Mouse (Mus musculus) stomach, embryonic 15.5 days (tissue): ENCODE data around the gene Ntf3. TPM values are rescaled to one million over a fixed set of nuclear protein-coding genes. Genes with fewer than 3 reads are reported as not detected.

Experiments used
- ATAC-seq: fragments of 200-750 bp; cut with Nextera tagmentation; 2 replicates; pipeline ENCODE4 v1.8.0; 2017; ENCODE audit warnings: low read depth, moderate number of reproducible peaks, moderate TSS enrichment; ENCODE audit not compliant: insufficient read depth, low FRiP score
- H3K27ac ChIP-seq: fragments of 300-500 bp; sonication (generic); 2 replicates; pipeline ENCODE4 v1.5.1; 2015; ENCODE audit warnings: mild to moderate bottlenecking, inconsistent platforms
- H3K27me3 ChIP-seq: fragments of 300-500 bp; sonication (generic); replicated peaks from 2 replicates; pipeline ENCODE4 v1.6.1; 2015; ENCODE audit warnings: inconsistent platforms
- H3K36me3 ChIP-seq: fragments of 300-500 bp; sonication (generic); 2 replicates; pipeline ENCODE4 v1.6.1; 2015; ENCODE audit warnings: inconsistent platforms
- H3K4me1 ChIP-seq: fragments of 300-500 bp; sonication (generic); 2 replicates; pipeline ENCODE4 v1.6.1; 2015; ENCODE audit warnings: inconsistent platforms
- H3K4me2 ChIP-seq: fragments of 300-500 bp; sonication (generic); 2 replicates; pipeline ENCODE4 v1.6.1; 2015; ENCODE audit warnings: mild to moderate bottlenecking, inconsistent platforms
- H3K4me3 ChIP-seq: fragments of 300-500 bp; sonication (generic); replicated peaks from 2 replicates; pipeline ENCODE4 v1.5.1; 2015; ENCODE audit warnings: inconsistent platforms
- H3K9ac ChIP-seq: fragments of 300-500 bp; sonication (generic); 2 replicates; pipeline ENCODE4 v1.6.1; 2015; ENCODE audit warnings: inconsistent platforms
- H3K9me3 ChIP-seq: fragments of 300-500 bp; sonication (generic); 2 replicates; pipeline ENCODE4 v1.6.1; 2016; ENCODE audit warnings: inconsistent platforms
- WGBS: fragments of 180-500 bp; shearing (Covaris S2); methylation state at CpG from one replicate; pipeline ENCODE4 v1.1.7; 2015; 5-methylcytosine and 5-hydroxymethylcytosine counted together
- polyA plus RNA-seq: library from polyadenylated mRNA; unstranded; fragments of >200 nt; fragmentation: Nextera tagmentation; extraction: Ambion mirVana; gene quantifications from 2 replicates; pipeline ENCODE4 v1.2.1, GENCODE M21; 2015

The Ntf3 gene
- polyA plus RNA-seq, 1 experiment from 2014 or later: 9.5 TPM

DNA sequence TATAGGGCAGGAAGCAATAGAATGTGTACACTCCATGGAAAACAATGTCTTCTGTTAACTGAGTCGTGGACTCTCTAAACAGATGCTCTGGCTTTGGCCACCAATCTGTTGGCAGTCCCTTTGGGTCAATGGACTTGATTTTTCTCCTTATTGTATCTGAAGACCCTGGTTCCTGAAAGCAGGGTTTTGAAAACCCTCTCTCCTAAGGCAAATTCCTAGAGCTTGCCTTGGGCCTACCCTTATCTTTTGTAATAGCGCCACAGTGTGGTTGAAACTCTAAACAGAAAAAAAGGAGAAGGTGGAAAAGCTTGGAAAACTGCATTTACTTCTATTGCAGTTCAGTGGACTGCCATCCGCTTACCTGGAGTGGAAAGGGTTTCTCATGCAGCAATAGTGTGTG, 1.0 kb upstream of the Ntf3 start:
- 13% methylated on average over 3 of the region's 3 CpGs for WGBS
- ATAC-seq: no peak
- Histone ChIP-seq H3K36me3 (no peaks in the 10 kb centered on the region), H3K4me1 (peaks cover 23% of the 10 kb centered on the region), H3K27ac (peak overlapping the region; percentile 26; the same call in 1 of the 2 replicates), H3K4me3 (no peak overlapping the region), H3K4me2 (no peak overlapping the region), H3K9ac (no peak overlapping the region), H3K27me3 (peaks cover 15% of the 10 kb centered on the region; the same call in 1 of the 2 replicates), H3K9me3 (no peaks in the 10 kb centered on the region)

DNA sequence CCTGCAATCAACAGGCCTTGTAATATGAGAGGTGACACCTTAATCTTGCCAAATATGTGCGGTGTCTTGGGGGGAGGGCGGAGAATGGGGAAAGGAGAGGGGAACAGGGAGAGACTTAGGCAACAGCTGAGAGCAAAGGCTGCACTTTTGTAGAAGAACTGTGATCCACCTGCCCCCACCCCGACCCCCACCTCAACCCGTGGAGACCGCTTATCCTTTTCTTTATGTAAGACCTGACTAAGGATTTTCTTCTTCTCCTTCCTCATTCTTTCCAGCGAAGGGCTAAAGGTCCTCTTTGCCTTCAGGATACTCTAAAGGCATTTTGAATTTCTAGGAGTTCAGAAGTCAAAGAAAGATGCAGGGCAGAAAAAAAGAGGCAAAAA, 489 bp upstream of the Ntf3 start:
- H3K9ac ChIP-seq: no peak overlapping the region
- ATAC-seq: no peak

DNA sequence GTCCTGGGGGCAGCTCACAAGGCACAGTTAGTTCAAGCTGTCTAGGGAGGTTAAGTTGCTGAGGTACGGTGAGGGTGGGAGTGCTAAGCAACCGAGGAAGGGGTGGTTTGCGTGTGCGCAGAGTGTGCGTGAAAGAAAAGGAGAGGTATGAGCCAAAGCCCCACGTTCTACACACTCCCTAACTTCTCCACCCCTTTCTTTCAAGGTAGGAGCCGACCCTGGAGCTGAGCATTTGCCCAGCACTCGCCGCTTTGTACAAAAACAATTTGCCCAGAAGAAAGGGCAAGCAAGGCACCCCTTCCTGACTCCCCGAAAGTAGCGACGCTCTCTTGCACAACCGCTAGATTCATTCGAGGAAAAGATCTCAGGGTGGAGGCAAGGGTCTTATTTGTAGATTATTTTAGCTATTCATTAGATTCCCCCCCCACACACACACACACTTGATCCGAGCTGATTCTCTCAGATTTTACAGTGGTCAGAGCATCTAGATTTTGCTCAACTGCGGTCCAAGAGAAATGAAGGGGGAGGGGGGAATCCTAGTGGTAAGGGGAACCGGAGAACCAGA, 1.0 kb downstream of the Ntf3 start:
- Histone ChIP-seq H3K27ac (no peak overlapping the region), H3K27me3 (peaks cover 19% of the 10 kb centered on the region; the same call in 1 of the 2 replicates), H3K36me3 (no peaks in the 10 kb centered on the region), H3K9me3 (no peaks in the 10 kb centered on the region), H3K4me1 (peaks cover 23% of the 10 kb centered on the region), H3K9ac (no peak overlapping the region), H3K4me2 (peak overlapping the region; percentile 87), H3K4me3 (peak overlapping the region; percentile 34)
- ATAC-seq: no peak
- WGBS: 16% methylated on average over 17 of the region's 17 CpGs

More for the DNA sequence above, 489 bp upstream of the Ntf3 start:
- peak overlapping the region; percentile 87 for H3K4me2 ChIP-seq
- H3K9me3 ChIP-seq: no peaks in the 10 kb centered on the region
- H3K4me1 ChIP-seq: peaks cover 23% of the 10 kb centered on the region
- no peaks in the 10 kb centered on the region for H3K36me3 ChIP-seq
- 8% methylated on average over 6 of the region's 6 CpGs for WGBS
- H3K27ac ChIP-seq: 0 out of 2 replicates have a peak overlapping the region, but pooled peaks have one; percentile 26
- H3K4me3 ChIP-seq: peak overlapping the region; percentile 34
- peaks cover 15% of the 10 kb centered on the region; the same call in 1 of the 2 replicates for H3K27me3 ChIP-seq

DNA sequence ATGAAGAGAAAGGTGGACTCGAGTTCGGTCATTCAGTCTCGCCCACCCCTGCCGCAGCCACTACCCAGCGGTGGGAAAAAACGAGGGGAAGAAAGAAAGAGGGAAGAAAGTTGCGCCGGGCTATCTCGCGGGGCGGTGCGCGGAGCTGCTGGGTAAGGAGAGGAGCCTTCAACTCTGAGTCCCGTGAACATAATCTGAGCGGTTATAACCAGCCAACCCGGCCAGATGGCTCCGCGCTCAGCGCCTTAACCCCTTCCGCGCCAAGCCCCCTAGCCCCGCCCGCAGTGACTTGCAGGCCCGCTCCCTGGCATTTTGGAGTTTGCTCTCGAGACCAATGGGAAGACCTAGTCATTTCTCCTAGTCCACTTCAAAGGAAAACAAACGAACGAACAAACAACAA, 1.9 kb downstream of the Ntf3 start:
- Histone ChIP-seq H3K4me1 (peaks cover 23% of the 10 kb centered on the region), H3K27ac (no peak overlapping the region)
- 0 out of 2 replicates have a peak, but pooled peaks have one; percentile 16 for ATAC-seq

DNA sequence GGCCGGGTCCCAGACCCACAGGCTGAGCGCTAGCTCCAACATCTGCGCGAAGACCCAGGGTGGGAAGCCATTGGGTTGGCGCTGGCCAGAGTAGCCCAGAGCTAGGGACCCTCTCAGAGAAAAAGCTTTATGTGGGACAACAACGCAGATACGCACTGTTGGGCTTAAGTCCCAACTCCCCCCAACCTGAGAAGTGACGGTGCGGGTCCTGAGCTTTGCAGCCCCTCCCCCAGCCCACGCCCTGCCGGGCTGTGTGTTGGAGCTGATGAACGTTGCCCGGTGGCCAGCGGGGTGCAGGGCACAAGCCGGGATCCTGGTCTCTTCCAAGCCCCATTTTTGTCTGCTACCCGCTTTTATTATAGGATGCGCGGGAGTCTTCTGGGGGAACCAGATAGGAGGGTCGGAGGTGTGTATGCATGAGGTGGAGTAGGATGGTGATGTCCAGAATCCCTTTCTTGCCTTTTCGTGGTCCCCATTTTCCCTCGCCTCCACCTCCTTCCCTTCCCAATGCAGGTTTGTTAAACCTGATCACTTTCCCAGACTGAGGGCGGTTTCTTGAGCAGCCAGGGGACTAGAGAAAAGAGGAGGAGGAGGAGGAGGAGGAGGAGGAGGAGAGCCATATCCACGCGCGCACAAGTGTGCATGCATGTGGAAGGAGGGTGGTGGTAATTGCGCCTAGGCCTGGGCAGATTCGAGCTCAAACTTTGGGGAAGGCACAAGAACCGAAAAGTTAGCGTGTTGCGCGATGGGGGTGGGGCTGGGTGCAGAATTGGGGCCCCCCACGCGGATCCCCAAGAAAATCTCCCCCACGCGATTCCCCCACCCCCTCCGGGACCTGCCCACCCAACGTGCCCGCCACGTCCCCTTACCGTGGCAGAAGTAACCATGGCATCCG, 2.6 kb downstream of the Ntf3 start:
- ATAC-seq: no peak
- Histone ChIP-seq H3K27ac (no peak overlapping the region), H3K4me1 (peaks cover 27% of the 10 kb centered on the region), H3K27me3 (peaks cover 19% of the 10 kb centered on the region; the same call in 1 of the 2 replicates), H3K4me3 (peak overlapping the region; percentile 52), H3K9me3 (no peaks in the 10 kb centered on the region), H3K4me2 (peak overlapping the region; percentile 87), H3K9ac (0 out of 2 replicates have a peak overlapping the region, but pooled peaks have one; percentile 12), H3K36me3 (no peaks in the 10 kb centered on the region)
- under 1% methylated on average over 41 of the region's 41 CpGs for WGBS

More for the DNA sequence above, 1.9 kb downstream of the Ntf3 start:
- Histone ChIP-seq H3K4me2 (peak overlapping the region; percentile 87), H3K9me3 (no peaks in the 10 kb centered on the region), H3K9ac (no peak overlapping the region), H3K4me3 (peak overlapping the region; percentile 52), H3K36me3 (no peaks in the 10 kb centered on the region), H3K27me3 (peaks cover 19% of the 10 kb centered on the region; the same call in 1 of the 2 replicates)
- under 1% methylated on average over 27 of the region's 27 CpGs for WGBS

DNA sequence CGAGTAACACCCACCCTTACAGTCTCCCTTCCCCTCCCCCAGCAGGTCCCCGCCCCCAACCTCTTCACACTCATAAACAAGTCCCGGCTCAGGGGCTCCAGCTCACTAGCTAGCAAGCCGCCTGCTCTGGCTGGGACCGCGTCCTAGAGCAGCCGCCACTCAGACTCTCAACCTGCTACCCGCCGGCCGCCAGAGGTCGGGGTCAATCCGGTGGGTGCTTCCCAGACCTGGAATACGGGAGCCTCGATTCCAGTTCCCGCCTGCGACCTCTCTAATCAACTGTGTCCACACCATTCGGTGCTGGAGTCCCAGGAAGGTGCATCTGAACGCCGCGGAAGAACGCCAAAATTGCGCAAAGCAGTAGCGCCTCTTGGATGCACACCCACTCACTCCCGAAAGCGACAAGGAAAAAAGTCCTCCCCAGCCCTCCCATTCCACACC, 3.5 kb downstream of the Ntf3 start:
- Histone ChIP-seq H3K4me3 (peak overlapping the region; percentile 52), H3K4me1 (peaks cover 27% of the 10 kb centered on the region), H3K27me3 (peaks cover 19% of the 10 kb centered on the region; the same call in 1 of the 2 replicates), H3K27ac (peak overlapping the region; percentile 3; the same call in 1 of the 2 replicates), H3K9ac (no peak overlapping the region), H3K9me3 (no peaks in the 10 kb centered on the region), H3K36me3 (no peaks in the 10 kb centered on the region), H3K4me2 (peak overlapping the region; percentile 87)
- WGBS: 0% methylated on average over 25 of the region's 25 CpGs
- peak; percentile 28; the same call in 1 of the 2 replicates for ATAC-seq

DNA sequence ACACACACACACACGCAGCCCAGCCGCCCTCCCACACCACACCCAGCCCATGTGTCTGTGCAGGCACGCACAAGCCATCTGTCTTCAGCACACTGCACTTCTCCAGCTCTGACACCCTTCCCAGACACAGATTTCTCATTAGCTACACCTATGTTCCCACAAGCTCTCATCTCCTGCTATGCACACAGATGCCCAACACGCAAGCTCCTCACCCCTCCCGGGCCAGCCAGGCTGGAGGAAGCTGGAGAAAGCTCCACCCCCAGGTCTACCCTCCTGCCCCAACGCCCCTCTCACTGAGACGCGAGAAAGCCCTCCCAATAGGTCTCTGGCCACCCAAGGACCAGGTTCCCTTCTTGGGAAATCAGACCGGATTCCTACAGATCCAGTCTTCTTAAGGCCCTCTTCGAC, 4.4 kb downstream of the Ntf3 start:
- H3K9me3 ChIP-seq: no peaks in the 10 kb centered on the region
- WGBS: 2% methylated on average over 10 of the region's 10 CpGs
- peak overlapping the region; percentile 21; the same call in 1 of the 2 replicates for H3K27ac ChIP-seq
- H3K9ac ChIP-seq: no peak overlapping the region; the same call in 1 of the 2 replicates
- peak overlapping the region; percentile 87 for H3K4me2 ChIP-seq
- H3K36me3 ChIP-seq: no peaks in the 10 kb centered on the region
- peak overlapping the region; percentile 52 for H3K4me3 ChIP-seq
- H3K27me3 ChIP-seq: peaks cover 19% of the 10 kb centered on the region; the same call in 1 of the 2 replicates
- ATAC-seq: no peak
- peaks cover 27% of the 10 kb centered on the region for H3K4me1 ChIP-seq

DNA sequence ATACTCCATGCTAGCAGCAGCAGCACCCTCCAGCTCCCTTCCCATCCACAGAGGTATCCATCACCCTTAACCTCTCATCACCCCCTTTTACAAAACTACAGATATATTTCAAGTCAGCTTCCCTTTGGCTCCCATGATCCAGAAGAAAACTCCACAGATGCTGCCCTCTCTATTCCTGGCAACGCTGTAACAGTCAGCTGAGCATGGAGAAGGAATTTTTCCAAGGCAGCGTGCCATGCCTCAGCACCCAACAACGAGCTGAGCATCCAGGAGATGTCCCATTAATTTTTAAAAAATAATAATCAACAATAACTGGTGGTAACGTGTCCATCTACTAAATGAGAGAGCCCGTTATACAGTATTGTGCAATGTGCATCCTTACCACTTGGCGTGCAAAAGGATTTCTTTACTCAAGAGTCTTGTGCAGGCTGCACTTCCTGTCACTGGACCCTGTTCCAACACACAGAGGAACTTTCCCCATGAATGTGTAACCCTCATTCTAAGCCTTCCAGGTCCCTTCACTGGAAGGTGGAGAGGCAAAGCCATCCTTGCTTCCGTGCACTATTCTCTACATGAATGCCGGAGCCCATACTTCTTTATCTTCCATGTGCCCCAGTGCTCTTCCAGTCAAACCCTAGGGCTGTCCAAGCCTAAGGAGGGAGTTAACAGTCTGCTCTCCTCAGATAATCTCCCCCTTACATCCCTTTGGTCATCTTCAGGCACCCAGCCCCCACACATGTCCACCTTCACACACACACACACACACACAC, 5.0 kb downstream of the Ntf3 start:
- ATAC-seq: no peak

DNA sequence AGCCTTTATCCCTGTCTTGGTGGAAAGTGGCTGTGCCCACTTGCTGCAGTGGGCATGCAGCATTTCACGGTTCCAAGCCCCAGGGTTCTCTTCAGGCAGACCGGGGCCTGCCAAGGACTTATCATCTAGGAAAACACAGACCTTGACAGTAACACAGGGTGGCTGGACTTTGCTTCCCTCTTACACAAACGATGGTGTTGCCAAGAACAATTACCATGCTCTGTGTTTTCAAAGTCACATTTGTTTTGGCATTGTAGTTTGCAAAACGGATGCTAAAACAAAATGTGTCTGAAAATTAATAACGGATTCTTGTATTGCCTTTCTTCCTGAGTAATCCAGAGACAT, 6.7 kb downstream of the Ntf3 start:
- Histone ChIP-seq H3K4me2 (no peak overlapping the region), H3K4me1 (peaks cover 17% of the 10 kb centered on the region), H3K9me3 (no peaks in the 10 kb centered on the region), H3K9ac (no peak overlapping the region), H3K27me3 (0 out of 2 replicates have a peak, but pooled peaks cover 14% of the 10 kb centered on the region), H3K36me3 (no peaks in the 10 kb centered on the region), H3K27ac (no peak overlapping the region), H3K4me3 (no peak overlapping the region)
- 54% methylated on average over 5 of the region's 5 CpGs for WGBS
- ATAC-seq: no peak

More for the DNA sequence above, 5.0 kb downstream of the Ntf3 start:
- H3K9me3 ChIP-seq: no peaks in the 10 kb centered on the region
- H3K36me3 ChIP-seq: no peaks in the 10 kb centered on the region
- WGBS: 55% methylated on average over 8 of the region's 8 CpGs
- peak overlapping the region; percentile 52; the same call in 1 of the 2 replicates for H3K4me3 ChIP-seq
- peaks cover 19% of the 10 kb centered on the region; the same call in 1 of the 2 replicates for H3K27me3 ChIP-seq
- H3K4me2 ChIP-seq: peak overlapping the region; percentile 87
- peaks cover 21% of the 10 kb centered on the region for H3K4me1 ChIP-seq
- H3K9ac ChIP-seq: no peak overlapping the region
- H3K27ac ChIP-seq: no peak overlapping the region

DNA sequence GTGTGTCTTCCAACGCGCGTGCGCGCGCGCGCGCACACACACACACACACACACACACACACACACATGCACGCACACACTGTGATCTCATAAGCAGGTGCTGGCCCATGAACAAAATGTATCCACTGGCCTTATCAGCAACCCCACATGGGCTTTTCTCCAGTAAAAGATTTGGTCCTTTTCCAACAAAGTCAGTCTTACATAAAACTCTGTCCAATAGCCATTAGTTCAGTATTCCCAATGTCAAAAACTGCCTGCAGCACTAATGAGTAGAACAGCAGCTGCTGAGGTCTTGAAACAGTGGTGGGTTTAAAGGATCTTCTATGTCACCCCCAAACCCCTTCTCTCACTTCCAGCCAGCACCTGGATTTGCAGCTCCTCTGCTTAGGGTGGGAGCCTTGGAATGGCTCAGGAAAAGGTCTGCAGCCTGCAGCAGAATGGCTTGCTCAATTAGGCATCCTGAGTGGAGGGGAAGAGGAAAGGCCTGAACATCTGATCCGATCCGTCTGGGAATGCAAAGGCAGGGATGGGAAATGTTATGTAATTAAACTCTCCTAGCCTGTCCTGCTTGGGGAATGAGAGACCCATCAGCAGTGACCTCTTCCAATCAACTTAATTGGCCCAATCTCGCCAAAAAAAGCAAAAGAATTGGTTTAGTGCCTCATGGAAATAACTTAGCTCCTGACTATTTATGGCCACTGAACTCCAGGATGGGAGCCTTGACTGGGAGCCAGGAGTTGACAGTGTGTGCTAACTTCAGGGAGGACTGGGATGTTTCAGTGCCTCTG, 7.2 kb downstream of the Ntf3 start:
- Histone ChIP-seq H3K9me3 (no peaks in the 10 kb centered on the region), H3K4me1 (peaks cover 14% of the 10 kb centered on the region), H3K27ac (no peak overlapping the region), H3K27me3 (0 out of 2 replicates have a peak, but pooled peaks cover 14% of the 10 kb centered on the region), H3K9ac (no peak overlapping the region), H3K36me3 (no peaks in the 10 kb centered on the region), H3K4me2 (no peak overlapping the region), H3K4me3 (no peak overlapping the region)
- ATAC-seq: no peak
- WGBS: 84% methylated on average over 13 of the region's 13 CpGs

DNA sequence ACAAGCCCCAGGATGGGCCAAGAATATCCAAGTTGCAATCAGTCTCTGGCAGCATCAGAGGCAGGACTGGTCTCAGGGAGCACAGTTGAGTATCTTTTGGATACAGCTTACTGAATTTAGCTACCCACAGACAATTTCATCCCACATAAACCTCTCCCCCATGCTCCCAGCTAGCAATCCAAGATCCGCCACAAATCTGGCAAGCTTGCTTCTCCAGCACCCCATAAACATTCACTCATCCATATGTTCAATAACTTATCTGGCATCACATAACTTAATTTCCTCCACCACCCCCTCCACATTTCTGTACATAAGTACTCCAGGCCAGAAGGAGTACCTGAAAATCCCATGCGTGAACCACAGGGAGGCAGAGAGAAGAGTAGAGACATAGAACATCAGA, 10.8 kb downstream of the Ntf3 start:
- H3K9me3 ChIP-seq: no peaks in the 10 kb centered on the region
- WGBS: 87% methylated on average over 2 of the region's 2 CpGs
- 0 out of 2 replicates have a peak, but pooled peaks cover under 1% of the 10 kb centered on the region for H3K27me3 ChIP-seq
- no peak overlapping the region for H3K4me3 ChIP-seq
- H3K9ac ChIP-seq: no peak overlapping the region
- ATAC-seq: no peak
- no peak overlapping the region for H3K4me2 ChIP-seq
- 0 out of 2 replicates have a peak, but pooled peaks cover 4% of the 10 kb centered on the region for H3K4me1 ChIP-seq
- no peak overlapping the region for H3K27ac ChIP-seq
- no peaks in the 10 kb centered on the region for H3K36me3 ChIP-seq
